Mouse (Mus musculus) hematopoietic stem cell, adult 5-6 weeks (primary cell): Measurements from ENCODE around the gene Pard3b. TPM values are rescaled to one million over a fixed set of nuclear protein-coding genes. Genes with fewer than 3 reads are reported as not detected.

ENCODE experiments used
- ATAC-seq, 2 experiments: fragments of 125-278 bp in 1 of 2; replicated peaks in 1 of 2; 2 replicates each; pipeline ENCODE4 v1.8.0; 2016 to 2017; ENCODE audit warnings: inconsistent platforms in 2 of 2, mild to moderate bottlenecking in 2 of 2, moderate number of reproducible peaks in 2 of 2, low read depth in 1 of 2, moderate TSS enrichment in 1 of 2; ENCODE audit not compliant: low FRiP score in 2 of 2, poor library complexity in 2 of 2, severe bottlenecking in 2 of 2, insufficient read depth in 1 of 2, low TSS enrichment in 1 of 2
- total RNA-seq: library from RNA; stranded (forward); fragments of 172-1452, 232-1000 nt; gene quantifications from 2 replicates; pipeline ENCODE4 v1.2.3, GENCODE M21; 2017

Pard3b gene
- total RNA-seq, 1 experiment from 2014 or later: 15.8 TPM

DNA sequence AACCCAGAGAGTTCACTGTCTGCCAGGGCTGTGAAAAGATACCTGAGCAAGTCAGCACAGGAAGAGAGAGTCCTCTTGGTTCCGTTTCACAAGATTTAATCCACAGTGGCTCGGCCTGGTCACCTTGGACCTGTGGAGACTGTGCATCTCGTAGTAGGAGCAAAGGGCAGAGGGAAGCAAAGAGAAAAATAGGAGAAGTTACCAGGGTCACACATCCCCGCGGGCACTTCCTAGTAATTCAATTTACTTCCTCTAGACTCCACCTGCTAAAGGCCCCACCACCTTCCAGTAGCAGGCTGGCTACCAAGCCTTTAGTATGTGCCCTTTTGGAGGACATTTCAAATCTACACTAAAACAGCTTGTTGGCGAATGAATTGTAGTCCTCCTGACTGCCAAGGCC is 1052.6 kb downstream of the Pard3b start:
- ATAC-seq: peak; percentile 62 to 65; a peak in 2 of 4 replicates
